Mouse (Mus musculus) kidney, adult 2 months (tissue): Measurements from ENCODE around the gene Rpap2. TPM values are rescaled to one million over a fixed set of nuclear protein-coding genes. Genes with fewer than 3 reads are reported as not detected.

Source experiments
- DNase-seq: peaks from one replicate; pipeline ENCODE4 v3.0.0; 2021
- H3K27ac ChIP-seq: fragments of 200-500 bp; 2 replicates; pipeline ENCODE4 v1.5.1; 2012; ENCODE audit warnings: low read depth, low read length, control low read depth, inconsistent platforms; ENCODE audit not compliant: insufficient read depth
- H3K27me3 ChIP-seq: fragments of 200-500 bp; replicated peaks from 2 replicates; pipeline ENCODE4 v1.6.1; 2012; ENCODE audit warnings: mild to moderate bottlenecking, moderate library complexity, low read length, inconsistent platforms; ENCODE audit not compliant: control insufficient read depth, insufficient read depth
- H3K36me3 ChIP-seq: fragments of 200-500 bp; 2 replicates; pipeline ENCODE4 v1.6.1; 2012; ENCODE audit warnings: mild to moderate bottlenecking, moderate library complexity, low read length, inconsistent platforms; ENCODE audit not compliant: control insufficient read depth, insufficient read depth
- H3K4me1 ChIP-seq: fragments of 200-500 bp; 2 replicates; pipeline ENCODE4 v1.6.1; 2011; ENCODE audit warnings: low read length; ENCODE audit not compliant: control insufficient read depth, insufficient read depth
- H3K4me3 ChIP-seq: fragments of 200-500 bp; 2 replicates; pipeline ENCODE4 v1.5.1; 2011; ENCODE audit warnings: mild to moderate bottlenecking, low read depth, low read length, control low read depth; ENCODE audit not compliant: insufficient read depth
- CTCF ChIP-seq: fragments of 200-500 bp; conservative IDR thresholded peaks from 2 replicates; pipeline ENCODE4 v1.5.1; 2011; ENCODE audit warnings: low read depth, mild to moderate bottlenecking, control low read depth, low read length, moderate library complexity, mixed read lengths; ENCODE audit not compliant: insufficient read depth, insufficient read length
- POLR2A ChIP-seq: fragments of 200-500 bp; IDR thresholded peaks from one replicate; pipeline ENCODE4 v1.6.1; 2011; ENCODE audit warnings: low read depth, low read length, control low read depth
- WGBS: fragments of 180-500 bp; shearing (Covaris S2); methylation state at CpG from one replicate; pipeline ENCODE4 v1.1.7; 2018; 5-methylcytosine and 5-hydroxymethylcytosine counted together
- polyA plus RNA-seq: library from polyadenylated mRNA; depleted of rRNA; stranded (reverse); fragments of >200 nt; gene quantifications from 2 replicates; pipeline ENCODE4 v1.2.3, GENCODE M21; 2012; rRNA removed

Gene Rpap2
- polyA plus RNA-seq: 3.0 and 3.3 TPM in 2 replicates

GRCm38 (mm10) chr5:107597301-107598077 is at the start of gene Rpap2, which contains the start of gene Glmn:
TSS of gene Rpap2 (plus strand) at chr5:107597373.
TSS of gene Glmn (minus strand) at chr5:107597888.
- no peaks in the 10 kb centered on the region for H3K4me1 ChIP-seq
- no peak for TF ChIP-seq CTCF
- peak; percentile 80 for TF ChIP-seq POLR2A
- peak; percentile 94 for DNase-seq
- peak within 1 kb of the TSS; percentile 99 for H3K4me3 ChIP-seq
- 1% methylated on average over 56 of the region's 64 CpGs for WGBS
- H3K27me3 ChIP-seq: no peaks in the 10 kb centered on the region
- no peaks in the 10 kb centered on the region for H3K36me3 ChIP-seq
- H3K27ac ChIP-seq: peak within 1 kb of the TSS; percentile 82

- no peaks in the 10 kb centered on the region for H3K36me3 ChIP-seq
- WGBS: 89% methylated on average over 3 of the region's 3 CpGs
- H3K4me1 ChIP-seq: no peaks in the 10 kb centered on the region
- H3K4me3 ChIP-seq: no peak overlapping the region
- no peak for DNase-seq
- no peak for TF ChIP-seq CTCF
- no peak for TF ChIP-seq POLR2A
- H3K27me3 ChIP-seq: no peaks in the 10 kb centered on the region
- no peak overlapping the region for H3K27ac ChIP-seq
Measured at GRCm38 (mm10) chr5:107547955-107548354, 49.2 kb upstream of the Rpap2 start.

GRCm38 (mm10) chr5:107548444-107548843 is 48.7 kb upstream of the Rpap2 start:
- Histone ChIP-seq H3K4me1 (no peaks in the 10 kb centered on the region), H3K36me3 (no peaks in the 10 kb centered on the region), H3K27ac (no peak overlapping the region), H3K4me3 (no peak overlapping the region), H3K27me3 (no peaks in the 10 kb centered on the region)
- TF ChIP-seq CTCF (no peak), POLR2A (no peak)
- 90% methylated on average over 3 of the region's 3 CpGs for WGBS
- no peak for DNase-seq

- Histone ChIP-seq H3K4me1 (no peaks in the 10 kb centered on the region), H3K27ac (no peak overlapping the region), H3K27me3 (no peaks in the 10 kb centered on the region), H3K4me3 (no peak overlapping the region), H3K36me3 (no peaks in the 10 kb centered on the region)
- DNase-seq: no peak
- WGBS: 61% methylated on average over 5 of the region's 5 CpGs
- TF ChIP-seq CTCF: no peak
- TF ChIP-seq POLR2A: no peak
Measured at GRCm38 (mm10) chr5:107554336-107554735, 42.8 kb upstream of the Rpap2 start.

- no peak overlapping the region for H3K4me3 ChIP-seq
- H3K4me1 ChIP-seq: no peaks in the 10 kb centered on the region
- WGBS: 84% methylated on average over 3 of the region's 3 CpGs
- H3K36me3 ChIP-seq: no peaks in the 10 kb centered on the region; the same call in 1 of the 2 replicates
- H3K27me3 ChIP-seq: no peaks in the 10 kb centered on the region
- TF ChIP-seq POLR2A (no peak), CTCF (no peak)
- no peak overlapping the region for H3K27ac ChIP-seq
- DNase-seq: no peak
Measured at GRCm38 (mm10) chr5:107556969-107557368, 40.2 kb upstream of the Rpap2 start.

GRCm38 (mm10) chr5:107569148-107569547 is 28.0 kb upstream of the Rpap2 start:
- no peak for TF ChIP-seq POLR2A
- H3K4me1 ChIP-seq: no peaks in the 10 kb centered on the region
- H3K4me3 ChIP-seq: no peak overlapping the region
- H3K27ac ChIP-seq: no peak overlapping the region
- no peak for DNase-seq
- 95% methylated on average over 9 of the region's 9 CpGs for WGBS
- H3K27me3 ChIP-seq: no peaks in the 10 kb centered on the region
- H3K36me3 ChIP-seq: peaks cover 2% of the 10 kb centered on the region

GRCm38 (mm10) chr5:107598380-107598779 is 1.2 kb downstream of the Rpap2 start:
- 24% methylated on average over 4 of the region's 4 CpGs for WGBS
- no peaks in the 10 kb centered on the region; the same call in 1 of the 2 replicates for H3K36me3 ChIP-seq
- no peaks in the 10 kb centered on the region for H3K27me3 ChIP-seq
- TF ChIP-seq POLR2A (no peak), CTCF (no peak)
- H3K27ac ChIP-seq: no peak overlapping the region
- no peak overlapping the region for H3K4me3 ChIP-seq
- no peak for DNase-seq
- no peaks in the 10 kb centered on the region for H3K4me1 ChIP-seq
